Mouse (Mus musculus): ENCODE data around the gene Rab22a. TPM values are rescaled to one million over a fixed set of nuclear protein-coding genes. Genes with fewer than 3 reads are reported as not detected.

Gene Rab22a
- polyA plus RNA-seq, 1 experiment from 2014 or later = 36.9 TPM

- Histone ChIP-seq H3K9ac (replicated peaks) (no peak overlapping the region), H3K36me3 (no peaks in the 10 kb centered on the region), H3K4me3 (no peak overlapping the region), H3K27ac (replicated peaks) (no peak overlapping the region), H3K27me3 (no peaks in the 10 kb centered on the region), H3K4me1 (peaks cover 12% of the 10 kb centered on the region), H3K9me3 (no peaks in the 10 kb centered on the region), H3K4me2 (replicated peaks) (no peak overlapping the region)
- 91% methylated on average over 4 of the region's 4 CpGs for WGBS
- ATAC-seq (replicated peaks) = no peak
Measured at GRCm38 (mm10) chr2:173725819-173726218, 66.3 kb downstream of the Rab22a start.

GRCm38 (mm10) chr2:173730444-173730966 lies 70.9 kb downstream of the Rab22a start:
- H3K27ac ChIP-seq (replicated peaks) = peak overlapping the region; percentile 38
- H3K36me3 ChIP-seq = no peaks in the 10 kb centered on the region
- peaks cover 12% of the 10 kb centered on the region for H3K4me1 ChIP-seq
- no peaks in the 10 kb centered on the region for H3K9me3 ChIP-seq
- 2% methylated on average over 9 of the region's 9 CpGs for WGBS
- H3K27me3 ChIP-seq = no peaks in the 10 kb centered on the region
- H3K4me3 ChIP-seq = no peak overlapping the region
- peak; percentile 74 for ATAC-seq (replicated peaks)
- H3K4me2 ChIP-seq (replicated peaks) = no peak overlapping the region
- H3K9ac ChIP-seq (replicated peaks) = no peak overlapping the region

- H3K27me3 ChIP-seq = no peaks in the 10 kb centered on the region
- H3K27ac ChIP-seq (replicated peaks) = no peak overlapping the region
- H3K4me3 ChIP-seq = no peak overlapping the region
- H3K4me2 ChIP-seq (replicated peaks) = no peak overlapping the region
- 52% methylated on average over 2 of the region's 2 CpGs for WGBS
- H3K9me3 ChIP-seq = no peaks in the 10 kb centered on the region
- no peaks in the 10 kb centered on the region for H3K36me3 ChIP-seq
- ATAC-seq (replicated peaks) = no peak
- H3K4me1 ChIP-seq = peaks cover 20% of the 10 kb centered on the region
- H3K9ac ChIP-seq (replicated peaks) = no peak overlapping the region
Measured at GRCm38 (mm10) chr2:173734426-173734825, 74.9 kb downstream of the Rab22a start.

- Histone ChIP-seq H3K4me3 (peak within 1 kb of the TSS; percentile 65), H3K36me3 (no peaks in the 10 kb centered on the region), H3K27me3 (no peaks in the 10 kb centered on the region), H3K4me2 (replicated peaks) (peak within 1 kb of the TSS; percentile 62), H3K4me1 (peaks cover 16% of the 10 kb centered on the region), H3K9ac (replicated peaks) (peak within 1 kb of the TSS; percentile 79), H3K27ac (replicated peaks) (peak within 1 kb of the TSS; percentile 79), H3K9me3 (no peaks in the 10 kb centered on the region)
- WGBS = under 1% methylated on average over 70 of the region's 70 CpGs
- ATAC-seq (replicated peaks) = peak; percentile 98
Measured at GRCm38 (mm10) chr2:173737222-173737989, 77.8 kb downstream of the Rab22a start, which contains the start of gene Vapb. Gene Vapb, plus strand, starts transcription at chr2:173737511.

GRCm38 (mm10) chr2:173738232-173738631 lies 78.7 kb downstream of the Rab22a start:
- Histone ChIP-seq H3K9me3 (no peaks in the 10 kb centered on the region), H3K27ac (replicated peaks) (no peak overlapping the region), H3K9ac (replicated peaks) (peak overlapping the region; percentile 79), H3K27me3 (no peaks in the 10 kb centered on the region), H3K36me3 (no peaks in the 10 kb centered on the region), H3K4me1 (peaks cover 16% of the 10 kb centered on the region), H3K4me3 (peak overlapping the region; percentile 65), H3K4me2 (replicated peaks) (peak overlapping the region; percentile 62)
- no peak for ATAC-seq (replicated peaks)
- WGBS = 83% methylated on average over 9 of the region's 9 CpGs

- Histone ChIP-seq H3K4me3 (no peak overlapping the region), H3K36me3 (no peaks in the 10 kb centered on the region), H3K4me2 (replicated peaks) (no peak overlapping the region), H3K9me3 (no peaks in the 10 kb centered on the region), H3K9ac (replicated peaks) (no peak overlapping the region), H3K4me1 (peaks cover 16% of the 10 kb centered on the region), H3K27ac (replicated peaks) (no peak overlapping the region), H3K27me3 (no peaks in the 10 kb centered on the region)
- no peak for ATAC-seq (replicated peaks)
- WGBS = 95% methylated on average over 7 of the region's 7 CpGs
Measured at GRCm38 (mm10) chr2:173739107-173739506, 79.5 kb downstream of the Rab22a start.

GRCm38 (mm10) chr2:173742090-173742489 lies 82.5 kb downstream of the Rab22a start:
- Histone ChIP-seq H3K4me2 (replicated peaks) (no peak overlapping the region), H3K36me3 (no peaks in the 10 kb centered on the region), H3K9ac (replicated peaks) (no peak overlapping the region), H3K4me1 (peaks cover 16% of the 10 kb centered on the region), H3K9me3 (no peaks in the 10 kb centered on the region), H3K27ac (replicated peaks) (no peak overlapping the region), H3K4me3 (no peak overlapping the region), H3K27me3 (no peaks in the 10 kb centered on the region)
- ATAC-seq (replicated peaks) = no peak
- WGBS = 83% methylated on average over 13 of the region's 13 CpGs

- H3K36me3 ChIP-seq = no peaks in the 10 kb centered on the region
- peaks cover 16% of the 10 kb centered on the region for H3K4me1 ChIP-seq
- no peaks in the 10 kb centered on the region for H3K9me3 ChIP-seq
- no peak for ATAC-seq (replicated peaks)
- 88% methylated on average over 9 of the region's 9 CpGs for WGBS
- H3K9ac ChIP-seq (replicated peaks) = no peak overlapping the region
- no peak overlapping the region for H3K27ac ChIP-seq (replicated peaks)
- H3K27me3 ChIP-seq = no peaks in the 10 kb centered on the region
- no peak overlapping the region for H3K4me2 ChIP-seq (replicated peaks)
- H3K4me3 ChIP-seq = no peak overlapping the region
Measured at GRCm38 (mm10) chr2:173742744-173743143, 83.2 kb downstream of the Rab22a start.

GRCm38 (mm10) chr2:173744070-173744815 lies 84.7 kb downstream of the Rab22a start:
- no peaks in the 10 kb centered on the region for H3K27me3 ChIP-seq
- H3K9ac ChIP-seq (replicated peaks) = no peak overlapping the region
- no peaks in the 10 kb centered on the region for H3K36me3 ChIP-seq
- WGBS = 90% methylated on average over 7 of the region's 7 CpGs
- H3K9me3 ChIP-seq = no peaks in the 10 kb centered on the region
- H3K4me1 ChIP-seq = peaks cover 8% of the 10 kb centered on the region; the same call in 1 of the 2 replicates
- H3K4me3 ChIP-seq = no peak overlapping the region
- no peak overlapping the region for H3K27ac ChIP-seq (replicated peaks)
- no peak overlapping the region for H3K4me2 ChIP-seq (replicated peaks)
- no peak for ATAC-seq (replicated peaks)

GRCm38 (mm10) chr2:173748961-173749659 lies 89.5 kb downstream of the Rab22a start:
- Histone ChIP-seq H3K4me3 (no peak overlapping the region), H3K27me3 (no peaks in the 10 kb centered on the region), H3K36me3 (no peaks in the 10 kb centered on the region), H3K27ac (replicated peaks) (no peak overlapping the region), H3K9me3 (no peaks in the 10 kb centered on the region), H3K9ac (replicated peaks) (no peak overlapping the region), H3K4me2 (replicated peaks) (no peak overlapping the region), H3K4me1 (no peaks in the 10 kb centered on the region)
- no peak for ATAC-seq (replicated peaks)
- WGBS = 88% methylated on average over 2 of the region's 2 CpGs

GRCm38 (mm10) chr2:173755433-173756144 lies 96.0 kb downstream of the Rab22a start:
- no peaks in the 10 kb centered on the region for H3K27me3 ChIP-seq
- peaks cover 9% of the 10 kb centered on the region for H3K4me1 ChIP-seq
- H3K27ac ChIP-seq (replicated peaks) = 0 out of 2 replicates have a peak overlapping the region, but pooled peaks have one; percentile 15
- H3K9ac ChIP-seq (replicated peaks) = no peak overlapping the region
- ATAC-seq (replicated peaks) = peak; percentile 58
- H3K4me3 ChIP-seq = no peak overlapping the region
- H3K4me2 ChIP-seq (replicated peaks) = no peak overlapping the region
- H3K9me3 ChIP-seq = no peaks in the 10 kb centered on the region
- H3K36me3 ChIP-seq = no peaks in the 10 kb centered on the region
- 30% methylated on average over 8 of the region's 8 CpGs for WGBS

All from forebrain, embryonic 15.5 days (tissue).